Comparison of ENCODE assay signal across 13 mouse cellular contexts in the genomic region with DNA sequence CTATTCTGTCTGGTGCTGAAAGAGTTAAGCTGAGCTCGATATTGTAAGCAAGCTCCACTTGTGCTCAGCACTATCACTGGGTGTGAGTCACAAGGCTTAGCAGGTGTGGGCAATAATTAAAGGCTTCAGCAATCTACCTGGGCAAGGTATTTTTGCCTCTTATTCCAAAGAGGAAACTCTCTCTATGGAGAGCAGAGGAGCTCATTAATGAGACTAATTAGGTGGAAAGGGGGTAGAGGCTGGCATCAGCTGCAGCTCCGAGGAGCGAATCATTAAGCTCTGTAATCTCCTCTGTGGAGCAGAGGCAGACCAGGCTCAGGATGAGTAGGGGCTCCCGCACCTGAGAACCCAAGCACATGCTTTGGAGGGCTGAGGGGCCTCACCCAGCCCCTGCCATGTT.
DNase-seq lines count a peak whose midpoint lies in the region; ATAC-seq and TF ChIP-seq lines count a peak whose summit lies in the region.
"Had no signal": no experiment of that assay in that cellular context is flagged by ENCODE, and none has a peak within 500 bp of the region (broad histone marks: within the 10 kb centered on the region; RNA-seq: fewer than 3 reads in every experiment).

No protein-coding gene starts in this region.

- no peak for TF ChIP-seq CTCF in midbrain, postnatal 0 days (IDR thresholded peaks at IDR 0.05)
- no peak for TF ChIP-seq CTCF in lung, postnatal 0 days (IDR thresholded peaks at IDR 0.05)

- peaks cover 36% of the 10 kb centered on the region for H3K4me1 ChIP-seq in forebrain, embryonic 12.5 days
- H3K4me1 ChIP-seq in hindbrain, embryonic 16.5 days (ENCODE audit: control insufficient read depth, insufficient read depth, low read depth, low read length): peaks cover 3% of the 10 kb centered on the region
- H3K4me1 ChIP-seq in midbrain, postnatal 0 days (ENCODE audit: insufficient read depth, low read length): no peaks in the 10 kb centered on the region
- H3K4me1 ChIP-seq in lung, postnatal 0 days (ENCODE audit: insufficient read depth, low read depth, low read length): no peaks in the 10 kb centered on the region
- H3K4me1 ChIP-seq: heart, embryonic 15.5 days had no signal

- TF ChIP-seq EP300 in lung, postnatal 0 days (IDR thresholded peaks at IDR 0.05): no peak

- no peak overlapping the region for H3K4me3 ChIP-seq in forebrain, embryonic 12.5 days (replicated peaks)
- no peak overlapping the region for H3K4me3 ChIP-seq in hindbrain, embryonic 16.5 days (ENCODE audit: low read length)
- no peak overlapping the region for H3K4me3 ChIP-seq in midbrain, postnatal 0 days (ENCODE audit: low read depth, low read length)
- no peak overlapping the region for H3K4me3 ChIP-seq in lung, postnatal 0 days (ENCODE audit: low read depth, low read length)
- H3K4me3 ChIP-seq: heart, embryonic 15.5 days; myocyte had no signal

- no peak overlapping the region for H3K4me2 ChIP-seq in forebrain, embryonic 12.5 days
- no peak overlapping the region for H3K4me2 ChIP-seq in hindbrain, embryonic 16.5 days (ENCODE audit: low read length)
- H3K4me2 ChIP-seq in midbrain, postnatal 0 days (ENCODE audit: low read depth, low read length, poor library complexity, severe bottlenecking): no peak overlapping the region; the same call in 1 of the 2 replicates
- no peak overlapping the region for H3K4me2 ChIP-seq in lung, postnatal 0 days (replicated peaks; ENCODE audit: low read depth, low read length)
- H3K4me2 ChIP-seq: heart, embryonic 15.5 days had no signal

- no peaks in the 10 kb centered on the region for H3K9me3 ChIP-seq in forebrain, embryonic 12.5 days
- H3K9me3 ChIP-seq in hindbrain, embryonic 16.5 days (ENCODE audit: control insufficient read depth, low read length): no peaks in the 10 kb centered on the region
- H3K9me3 ChIP-seq in midbrain, postnatal 0 days (ENCODE audit: low read length): no peaks in the 10 kb centered on the region
- H3K9me3 ChIP-seq in lung, postnatal 0 days (ENCODE audit: low read length): no peaks in the 10 kb centered on the region
- H3K9me3 ChIP-seq: G1E; heart, embryonic 15.5 days had no signal

- no peak overlapping the region for H3K9ac ChIP-seq in forebrain, embryonic 12.5 days
- no peak overlapping the region for H3K9ac ChIP-seq in hindbrain, embryonic 16.5 days (ENCODE audit: low read depth, low read length)
- no peak overlapping the region for H3K9ac ChIP-seq in midbrain, postnatal 0 days (replicated peaks; ENCODE audit: low read length, poor library complexity, severe bottlenecking)
- no peak overlapping the region for H3K9ac ChIP-seq in lung, postnatal 0 days (replicated peaks; ENCODE audit: low read depth)
- H3K9ac ChIP-seq: heart, embryonic 15.5 days; liver, postnatal 0 days had no signal

- peak; percentile 25 for DNase-seq in brain, adult 2 months (ENCODE audit: low read depth, low spot score)
- DNase-seq in midbrain, postnatal 0 days (ENCODE audit: low spot score): peak; percentile 52
- DNase-seq in frontal cortex, postnatal 14 days (ENCODE audit: low spot score in 2 of 2): no peak
- DNase-seq in lung, postnatal 0 days (ENCODE audit: low spot score): no peak
- DNase-seq in lung, postnatal 10 days: no peak
- DNase-seq: adrenal gland, postnatal 10 days; cerebellum, postnatal 10 days; liver, postnatal 0 days had no signal

- H3K36me3 ChIP-seq in forebrain, embryonic 12.5 days (replicated peaks): no peaks in the 10 kb centered on the region
- H3K36me3 ChIP-seq in hindbrain, embryonic 16.5 days (ENCODE audit: control insufficient read depth, insufficient read depth, low read length): no peaks in the 10 kb centered on the region
- no peaks in the 10 kb centered on the region for H3K36me3 ChIP-seq in midbrain, postnatal 0 days (ENCODE audit: insufficient read depth, low read length)
- H3K36me3 ChIP-seq in lung, postnatal 0 days (ENCODE audit: insufficient read depth, low read length): no peaks in the 10 kb centered on the region
- H3K36me3 ChIP-seq: heart, embryonic 15.5 days had no signal

- peak overlapping the region; percentile 69 for H3K27ac ChIP-seq in forebrain, embryonic 12.5 days
- H3K27ac ChIP-seq in hindbrain, embryonic 16.5 days (ENCODE audit: low read depth, low read length): no peak overlapping the region
- H3K27ac ChIP-seq in midbrain, postnatal 0 days (ENCODE audit: low read depth, low read length): peak overlapping the region; percentile 18; the same call in 1 of the 2 replicates
- H3K27ac ChIP-seq in lung, postnatal 0 days (ENCODE audit: low read length): no peak overlapping the region
- H3K27ac ChIP-seq: heart, embryonic 15.5 days had no signal

- WGBS in forebrain, embryonic 12.5 days: 27% methylated on average over 4 of the region's 4 CpGs
- 36% methylated on average over 4 of the region's 4 CpGs for WGBS in hindbrain, embryonic 16.5 days
- WGBS in midbrain, postnatal 0 days: 23% methylated on average over 4 of the region's 4 CpGs
- WGBS in lung, postnatal 0 days: 47% methylated on average over 4 of the region's 4 CpGs

- ATAC-seq in forebrain, embryonic 12.5 days (ENCODE audit: low FRiP score): peak; percentile 78; the same call in 1 of the 2 replicates
- ATAC-seq in hindbrain, embryonic 16.5 days: peak; percentile 81
- ATAC-seq in midbrain, postnatal 0 days (ENCODE audit: low FRiP score): peak; percentile 36
- ATAC-seq in lung, postnatal 0 days: no peak
- ATAC-seq: liver, postnatal 0 days had no signal

- H3K27me3 ChIP-seq in forebrain, embryonic 12.5 days: no peaks in the 10 kb centered on the region
- H3K27me3 ChIP-seq in hindbrain, embryonic 16.5 days (replicated peaks; ENCODE audit: control insufficient read depth, insufficient read depth, low read length): no peaks in the 10 kb centered on the region
- H3K27me3 ChIP-seq in midbrain, postnatal 0 days (ENCODE audit: insufficient read depth, low read length): no peaks in the 10 kb centered on the region
- no peaks in the 10 kb centered on the region for H3K27me3 ChIP-seq in lung, postnatal 0 days (replicated peaks; ENCODE audit: insufficient read depth, low read length)
- H3K27me3 ChIP-seq: heart, embryonic 15.5 days had no signal

Comparison
In these comparisons a context has a peak if more than half of its experiments do, and no peak if none do; other contexts are left out.
1. DNase-seq: peak in brain, adult 2 months (single experiment) and midbrain, postnatal 0 days (single experiment); none in frontal cortex, postnatal 14 days (0 of 2), lung, postnatal 0 days (single experiment) and lung, postnatal 10 days (single experiment).
2. H3K27ac ChIP-seq: peak in forebrain, embryonic 12.5 days (single experiment) and midbrain, postnatal 0 days (single experiment); none in hindbrain, embryonic 16.5 days (single experiment) and lung, postnatal 0 days (single experiment).